Mouse (Mus musculus) left cerebral cortex, postnatal 25 days (tissue): ENCODE results near the gene Ptpa. TPM values are rescaled to one million over a fixed set of nuclear protein-coding genes. Genes with fewer than 3 reads are reported as not detected.

ENCODE experiments used
- DNase-seq, 2 experiments: peaks; one replicate each; pipeline ENCODE4 v3.0.0; 2022; ENCODE audit warnings: low spot score in 2 of 2, mixed read lengths in 1 of 2
- intact Hi-C: fragments of 180-260 bp; cut with DNase I; formaldehyde crosslinking; loops from one replicate; pipeline ENCODE4 v1.15.1; 2025
- total RNA-seq, 2 experiments: library from RNA; stranded (reverse); gene quantifications; 2 replicates each; pipeline ENCODE4 v1.2.3; 2021

Ptpa gene
- total RNA-seq, 2 experiments from 2014 or later: 172 to 174 TPM

- no peak for DNase-seq
- intact Hi-C loops: no loop called here
Observed at GRCm38 (mm10) chr2:30451525-30451924, 35.7 kb downstream of the Ptpa start.

GRCm38 (mm10) chr2:30453570-30453969, 37.7 kb downstream of the Ptpa start:
- intact Hi-C loops: no loop called here
- DNase-seq: no peak

DNA sequence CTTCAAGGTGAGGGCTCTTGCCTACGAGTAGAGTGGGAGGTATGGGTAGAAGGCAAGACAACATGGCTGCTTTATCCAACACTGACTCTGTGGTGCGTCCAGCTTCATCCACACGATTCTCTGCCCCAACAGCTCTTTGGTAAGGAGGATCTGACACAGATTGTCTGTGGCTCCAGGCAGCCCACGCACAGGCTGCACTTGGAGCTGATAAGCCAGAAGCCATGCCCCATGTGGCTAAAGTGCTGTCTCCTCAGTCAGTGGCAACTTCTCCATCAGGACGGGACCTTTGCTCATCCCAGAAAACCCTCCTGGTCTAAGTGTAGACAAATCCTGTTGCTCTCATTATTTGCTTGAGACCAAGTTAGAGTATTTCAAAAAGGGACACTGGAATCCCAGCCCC, 38.7 kb downstream of the Ptpa start:
- no peak for DNase-seq
- intact Hi-C loops: no loop called here

DNA sequence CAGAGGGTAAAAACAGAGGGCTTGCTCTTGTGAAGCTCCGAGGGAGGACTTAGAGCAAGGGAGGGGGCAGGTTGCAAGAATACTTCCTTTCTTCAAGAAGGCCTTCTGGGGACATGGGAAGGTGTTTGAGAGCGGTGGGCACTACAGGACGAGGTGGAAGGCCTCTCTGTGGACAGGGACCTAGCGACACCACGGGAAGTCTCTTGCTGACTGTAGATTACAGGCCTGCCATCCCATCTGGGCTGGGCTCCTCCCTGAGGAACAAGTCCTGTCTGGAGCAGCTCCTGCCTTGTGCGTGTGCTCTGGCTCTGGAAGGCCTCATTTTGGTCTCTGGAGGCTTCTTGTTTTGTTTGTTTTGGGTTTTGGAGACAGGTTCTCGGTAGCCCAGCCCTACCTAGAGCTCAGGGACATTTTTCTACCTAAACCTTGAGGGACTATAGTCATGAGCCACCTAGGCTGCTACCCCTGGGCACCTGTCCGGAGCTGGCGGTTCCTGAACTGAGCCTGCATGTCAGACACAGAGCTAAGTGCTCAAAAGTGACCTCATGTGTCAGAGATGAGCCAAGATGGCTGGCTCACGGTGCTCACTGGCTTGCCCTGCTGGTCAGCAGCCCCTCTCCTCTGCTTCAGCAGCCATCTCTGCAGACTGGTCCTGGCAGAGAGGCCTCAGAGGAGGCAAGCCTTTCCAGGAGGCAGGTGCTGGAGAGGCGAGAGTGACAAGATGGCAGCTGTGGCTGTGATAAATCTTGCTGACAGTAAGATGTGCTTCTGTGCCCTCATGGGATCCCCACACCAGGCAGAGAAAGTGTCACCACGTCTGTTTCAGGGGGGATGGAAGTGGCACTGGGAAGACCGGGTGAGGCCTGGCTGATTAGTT, 40.5 kb downstream of the Ptpa start:
- intact Hi-C loops: no loop called here
- no peak for DNase-seq

DNA sequence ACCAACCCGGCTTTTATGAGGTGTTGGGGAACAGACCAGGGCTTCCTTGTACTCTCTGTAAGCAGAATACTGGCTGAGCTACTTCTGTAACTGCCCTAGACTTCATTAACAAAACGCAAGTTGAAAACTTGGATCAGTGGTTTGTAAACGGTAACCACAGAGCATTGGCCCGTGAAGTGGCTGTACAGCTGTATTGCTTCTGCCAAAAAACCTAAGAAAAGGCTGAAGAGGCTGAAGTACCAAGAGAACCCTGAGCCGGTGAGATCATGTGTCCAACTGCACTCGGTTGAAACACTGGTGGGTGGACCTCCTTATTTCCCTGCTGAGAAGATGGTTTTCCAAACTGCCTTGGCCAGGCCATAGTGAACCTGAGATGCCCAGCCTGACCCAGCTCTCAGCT, 42.5 kb downstream of the Ptpa start:
- intact Hi-C loops: no loop called here
- no peak for DNase-seq

GRCm38 (mm10) chr2:30459241-30459640, 43.4 kb downstream of the Ptpa start:
- intact Hi-C loops: no loop called here
- no peak for DNase-seq

GRCm38 (mm10) chr2:30463341-30463761, 47.5 kb downstream of the Ptpa start:
- intact Hi-C loops: no loop called here
- DNase-seq: no peak

GRCm38 (mm10) chr2:30463904-30464330, 48.1 kb downstream of the Ptpa start:
- intact Hi-C loops: no loop called here
- peak in 1 of 2 experiments; percentile 84 for DNase-seq

DNA sequence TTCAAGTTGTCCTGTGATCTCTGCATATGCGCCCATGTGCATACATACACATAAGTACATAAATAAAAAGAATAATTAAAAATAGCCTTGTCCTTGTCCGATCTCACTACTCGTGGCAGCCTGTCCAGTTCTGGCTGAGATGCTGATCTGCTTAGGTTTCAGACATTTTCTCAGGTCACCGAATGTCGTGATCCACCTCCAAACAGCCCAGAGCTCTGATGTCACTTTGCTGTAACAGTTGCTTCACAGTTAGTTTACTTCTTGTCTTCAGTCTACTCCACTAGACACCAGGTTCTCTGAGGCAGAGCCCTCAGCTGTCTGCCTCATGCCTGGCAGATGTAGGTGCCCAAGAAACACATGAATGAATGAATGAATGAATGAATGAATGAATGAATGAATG, 48.6 kb downstream of the Ptpa start:
- intact Hi-C loops: no loop called here
- DNase-seq: no peak

DNA sequence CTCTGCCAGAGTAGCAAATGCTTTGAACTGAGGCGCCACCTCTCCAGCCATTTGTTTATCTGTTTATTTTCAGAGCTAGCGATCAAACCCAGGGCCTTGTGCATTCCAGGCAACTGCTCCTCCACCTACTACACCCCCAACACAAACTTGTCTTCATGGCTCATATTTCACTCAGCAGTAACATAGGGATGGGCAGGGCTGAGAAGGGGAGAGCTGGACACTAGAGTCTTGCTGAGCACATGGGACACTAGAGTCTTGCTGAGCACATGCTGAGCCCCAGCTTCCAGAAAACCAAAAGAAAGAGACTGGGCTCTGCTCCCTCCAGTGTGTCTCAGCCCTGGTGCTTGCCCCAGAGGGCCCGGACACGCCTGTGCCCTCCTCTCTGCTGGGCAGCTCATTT, 50.9 kb downstream of the Ptpa start:
- intact Hi-C loops: no loop called here

DNA sequence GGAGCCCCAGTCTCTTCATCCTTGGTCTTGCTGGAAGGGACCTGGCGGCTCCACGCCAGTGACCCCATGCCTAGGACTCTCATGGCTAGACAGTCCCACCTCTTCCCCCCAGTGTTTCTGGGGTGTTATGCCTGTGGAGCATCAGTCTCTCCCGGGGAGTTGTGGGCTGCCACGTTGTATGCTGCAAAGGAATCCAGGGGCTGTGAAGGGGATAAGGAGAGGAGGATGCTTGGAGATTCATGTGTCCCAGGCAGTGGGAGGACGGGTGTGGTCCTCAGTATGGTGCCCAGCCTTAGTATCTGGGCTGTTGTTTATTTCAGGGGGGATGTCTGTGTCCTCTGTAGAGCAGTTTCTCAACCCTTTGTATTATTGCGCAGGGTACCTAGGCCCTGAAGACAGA, 53.2 kb downstream of the Ptpa start:
- intact Hi-C loops: no loop called here
- no peak for DNase-seq

More for the DNA sequence above, 50.9 kb downstream of the Ptpa start:
- no peak for DNase-seq

GRCm38 (mm10) chr2:30469796-30470142, 53.9 kb downstream of the Ptpa start:
- peak; percentile 85 to 91 for DNase-seq

GRCm38 (mm10) chr2:30470143-30470946, 54.5 kb downstream of the Ptpa start:
- intact Hi-C loops: loop anchor here (1.0 to 5.0 kb wide), 5 partner anchors 30 to 324 kb away; no protein-coding TSS in a partner anchor
- peak; percentile 48 to 77 for DNase-seq

More at GRCm38 (mm10) chr2:30469796-30470142, 53.9 kb downstream of the Ptpa start:
- intact Hi-C loops: loop anchor here (1.0 to 5.0 kb wide), 5 partner anchors 29 to 325 kb away; no protein-coding TSS in a partner anchor

DNA sequence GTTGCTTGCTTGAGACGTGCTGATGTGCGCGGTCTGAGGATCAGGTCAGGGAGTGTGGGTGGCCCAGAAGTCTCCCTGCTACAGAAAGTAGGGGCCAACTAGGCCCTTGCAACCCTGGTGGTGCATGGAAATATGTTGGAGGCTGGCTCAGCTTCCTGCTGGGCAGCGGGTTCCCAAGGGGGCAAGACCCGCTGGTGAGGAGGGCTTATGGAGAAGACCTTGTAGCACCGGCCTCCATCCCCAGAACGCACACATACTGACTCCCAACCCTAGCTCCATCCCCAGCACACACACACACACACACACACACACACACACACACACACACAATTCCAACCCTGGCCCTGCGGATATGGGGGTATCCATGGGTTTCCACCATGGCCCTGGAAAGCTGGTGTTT, 55.2 kb downstream of the Ptpa start:
- DNase-seq: no peak
- intact Hi-C loops: loop anchor here (2.0 to 5.0 kb wide), 4 partner anchors 30 to 221 kb away; no protein-coding TSS in a partner anchor

DNA sequence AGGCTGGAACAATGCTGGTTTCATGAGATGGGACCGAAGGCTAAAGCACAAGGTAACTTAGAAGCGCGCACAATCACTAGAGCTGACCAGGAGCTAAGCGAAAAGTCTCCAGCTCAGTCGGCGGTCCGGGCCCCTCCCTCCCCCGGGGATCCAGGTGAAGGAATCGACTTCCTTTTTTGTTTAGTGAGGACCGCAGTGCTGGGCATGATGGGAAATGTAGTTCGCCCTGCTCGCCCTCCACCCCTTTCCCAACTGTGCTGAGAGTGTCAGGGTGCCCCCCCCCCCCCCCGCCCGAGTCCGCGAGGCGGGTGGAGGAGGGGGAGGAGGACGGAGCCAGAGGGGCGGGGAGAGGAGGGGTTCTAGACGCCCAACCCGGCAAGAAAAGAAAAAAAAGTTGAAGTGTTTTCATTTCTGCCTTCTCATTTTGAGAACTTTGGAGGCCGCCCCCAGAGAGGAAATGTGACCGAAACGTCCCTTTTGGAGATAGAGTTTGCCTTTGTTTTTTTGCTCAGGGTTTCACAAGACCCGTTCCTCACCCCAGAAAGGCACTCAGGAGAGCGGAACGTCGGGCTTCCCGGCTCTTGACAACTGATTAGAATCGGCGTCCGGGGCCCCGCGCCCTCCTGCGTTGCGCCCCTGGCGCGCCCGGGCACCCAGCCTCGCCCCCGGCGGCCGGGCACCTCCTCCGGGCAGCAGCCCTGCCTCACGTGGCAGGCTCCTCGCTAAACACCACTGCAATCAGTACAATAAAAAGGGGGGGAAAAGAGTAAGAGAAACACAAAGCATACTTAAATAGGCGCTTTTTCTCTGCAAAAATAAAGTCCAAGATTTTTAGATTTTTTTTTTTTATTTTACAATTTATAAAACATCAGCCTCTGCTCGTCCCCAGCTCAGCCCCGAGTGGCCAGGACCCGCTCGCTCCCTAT, 56.2 kb downstream of the Ptpa start:
- DNase-seq: peak; percentile 77 to 89
- intact Hi-C loops: loop anchor here (2.0 to 5.0 kb wide), 6 partner anchors 31 to 247 kb away; no protein-coding TSS in a partner anchor

- peak in 1 of 2 experiments; percentile 50 for DNase-seq
- intact Hi-C loops: loop anchor here (1.0 to 5.0 kb wide), 6 partner anchors 72 to 246 kb away; no protein-coding TSS in a partner anchor
Observed at GRCm38 (mm10) chr2:30472731-30473351, 57.0 kb downstream of the Ptpa start.

GRCm38 (mm10) chr2:30473431-30474031, 57.7 kb downstream of the Ptpa start:
- intact Hi-C loops: loop anchor here (1.0 to 5.0 kb wide), 6 partner anchors 71 to 245 kb away; no protein-coding TSS in a partner anchor
- DNase-seq: peak in 1 of 2 experiments; percentile 73

DNA sequence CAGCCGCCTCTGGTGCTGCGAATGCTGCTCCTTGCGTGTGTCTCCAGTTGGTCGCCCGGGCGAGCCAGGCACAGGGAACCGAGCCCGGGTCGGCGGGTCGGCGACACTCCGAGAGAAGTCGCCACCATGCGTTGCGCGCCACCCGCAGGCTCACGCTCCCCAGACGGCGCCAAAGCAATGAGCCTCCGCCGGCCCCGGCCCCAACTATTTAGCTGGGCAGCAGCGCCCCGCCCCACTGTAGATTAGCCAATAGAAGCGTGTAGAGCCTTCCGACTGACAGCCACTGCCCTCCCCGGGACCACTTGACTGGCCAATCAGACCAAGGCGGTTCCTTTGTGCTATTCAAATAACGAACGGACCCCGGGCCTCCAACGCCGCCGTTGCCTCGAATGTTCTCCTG, 58.2 kb downstream of the Ptpa start, which contains the start of gene Ier5l:
TSS of gene Ier5l (minus strand) at position 181 of the 400 bp plus-strand sequence.
- intact Hi-C loops: loop anchor here (5.0 kb wide), 3 partner anchors 183 to 218 kb away; no protein-coding TSS in a partner anchor
- DNase-seq: peak; percentile 94 to 97
